Mouse (Mus musculus): ENCODE measurements around the gene Kif14. TPM values are rescaled to one million over a fixed set of nuclear protein-coding genes. Genes with fewer than 3 reads are reported as not detected.

The Kif14 gene
- polyA plus RNA-seq, 1 experiment = 2.2 TPM

DNA sequence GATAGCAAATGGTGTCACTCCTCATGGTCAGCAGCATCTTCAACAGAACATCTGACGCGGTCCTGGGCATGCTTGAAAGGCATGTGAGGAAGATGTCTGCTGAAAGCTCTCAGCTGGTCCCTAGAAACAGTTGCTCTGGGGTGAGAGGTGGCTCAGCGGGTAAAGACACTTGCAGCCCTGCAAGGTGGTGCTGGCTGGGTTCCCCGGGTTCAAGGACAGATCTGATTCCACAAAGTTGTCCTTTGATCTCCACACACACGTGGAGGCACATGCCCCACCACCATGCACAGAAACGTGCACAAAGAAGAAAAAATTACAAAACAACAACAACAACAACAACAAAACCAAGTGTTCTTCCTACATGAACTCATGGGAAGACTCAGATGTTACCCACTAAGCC lies 9.4 kb upstream of the Kif14 start:
- H3K27me3 ChIP-seq (ENCODE audit: control insufficient read depth, insufficient read depth, low read length) = no peaks in the 10 kb centered on the region
- H3K27ac ChIP-seq (ENCODE audit: control insufficient read depth, insufficient read depth, low read depth, low read length) = no peak overlapping the region
- H3K4me3 ChIP-seq (ENCODE audit: control insufficient read depth, low read depth, low read length) = no peak overlapping the region
- no peaks in the 10 kb centered on the region for H3K36me3 ChIP-seq (ENCODE audit: control insufficient read depth, insufficient read depth, low read length)
- no peaks in the 10 kb centered on the region for H3K4me1 ChIP-seq (ENCODE audit: control insufficient read depth, insufficient read depth, low read length)
- no peak for TF ChIP-seq POLR2A (IDR thresholded peaks at IDR 0.05; ENCODE audit: control insufficient read depth, low read depth, low read length)
- TF ChIP-seq CTCF (IDR thresholded peaks at IDR 0.05; ENCODE audit: control insufficient read depth, insufficient read depth, insufficient replicate concordance, low read depth, low read length) = no peak

DNA sequence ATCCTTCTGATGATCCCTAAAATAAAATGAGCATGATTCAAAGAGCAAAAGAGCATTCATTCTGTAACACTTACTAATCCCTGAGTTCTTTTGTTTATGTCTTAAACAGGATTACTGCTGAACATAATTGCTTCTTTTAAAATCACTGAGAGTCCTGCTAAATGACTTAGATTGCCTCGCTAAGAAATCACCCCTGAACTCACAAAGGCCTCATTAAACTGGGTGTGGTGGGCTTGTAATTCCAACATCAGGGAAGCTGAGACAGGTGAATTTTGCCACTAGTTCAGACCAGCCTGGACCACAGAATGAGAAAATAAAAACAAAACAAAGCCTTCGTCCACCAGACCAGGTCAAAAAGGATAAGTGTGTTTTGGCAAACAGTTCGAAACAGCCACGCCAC lies 8.7 kb upstream of the Kif14 start:
- Histone ChIP-seq H3K27ac (ENCODE audit: control insufficient read depth, insufficient read depth, low read depth, low read length) (no peak overlapping the region), H3K4me3 (ENCODE audit: control insufficient read depth, low read depth, low read length) (no peak overlapping the region), H3K36me3 (ENCODE audit: control insufficient read depth, insufficient read depth, low read length) (no peaks in the 10 kb centered on the region), H3K27me3 (ENCODE audit: control insufficient read depth, insufficient read depth, low read length) (no peaks in the 10 kb centered on the region), H3K4me1 (ENCODE audit: control insufficient read depth, insufficient read depth, low read length) (peaks cover 1% of the 10 kb centered on the region)
- TF ChIP-seq CTCF (IDR thresholded peaks at IDR 0.05; ENCODE audit: control insufficient read depth, insufficient read depth, insufficient replicate concordance, low read depth, low read length) (no peak), POLR2A (IDR thresholded peaks at IDR 0.05; ENCODE audit: control insufficient read depth, low read depth, low read length) (no peak)

DNA sequence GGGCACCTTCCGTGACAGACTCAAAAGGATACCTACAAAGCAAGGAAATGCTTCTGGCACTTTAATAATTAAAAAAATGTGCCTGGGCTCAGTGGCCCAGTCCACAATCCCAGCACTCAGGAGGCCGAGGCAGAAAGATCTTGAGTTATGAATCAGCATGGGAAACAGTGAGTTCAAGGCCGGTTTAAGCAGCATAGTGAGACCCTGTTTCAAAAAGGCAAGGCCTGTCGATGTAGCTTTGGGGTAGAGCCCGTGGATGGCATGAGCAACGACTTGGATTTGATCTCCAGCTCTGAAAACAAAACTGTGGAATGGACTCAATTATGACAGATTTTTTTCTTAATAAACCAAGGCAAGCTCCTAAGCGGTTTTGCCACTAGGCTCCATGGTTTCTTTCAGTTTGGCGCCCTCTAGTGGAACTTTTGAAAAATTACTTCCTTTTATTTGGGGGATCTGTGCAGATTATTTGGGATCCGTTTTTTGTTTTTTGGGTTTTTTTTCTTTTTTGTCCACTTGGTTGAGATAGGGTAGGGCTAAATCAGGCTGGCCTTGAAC lies 7.4 kb upstream of the Kif14 start:
- Histone ChIP-seq H3K36me3 (ENCODE audit: control insufficient read depth, insufficient read depth, low read length) (no peaks in the 10 kb centered on the region), H3K4me3 (ENCODE audit: control insufficient read depth, low read depth, low read length) (no peak overlapping the region; the same call in 1 of the 2 replicates), H3K27ac (ENCODE audit: control insufficient read depth, insufficient read depth, low read depth, low read length) (no peak overlapping the region), H3K4me1 (ENCODE audit: control insufficient read depth, insufficient read depth, low read length) (peaks cover 5% of the 10 kb centered on the region), H3K27me3 (ENCODE audit: control insufficient read depth, insufficient read depth, low read length) (no peaks in the 10 kb centered on the region)
- TF ChIP-seq CTCF (IDR thresholded peaks at IDR 0.05; ENCODE audit: control insufficient read depth, insufficient read depth, insufficient replicate concordance, low read depth, low read length) (0 out of 2 replicates have a peak, but pooled peaks have one; percentile 7), POLR2A (IDR thresholded peaks at IDR 0.05; ENCODE audit: control insufficient read depth, low read depth, low read length) (no peak)

DNA sequence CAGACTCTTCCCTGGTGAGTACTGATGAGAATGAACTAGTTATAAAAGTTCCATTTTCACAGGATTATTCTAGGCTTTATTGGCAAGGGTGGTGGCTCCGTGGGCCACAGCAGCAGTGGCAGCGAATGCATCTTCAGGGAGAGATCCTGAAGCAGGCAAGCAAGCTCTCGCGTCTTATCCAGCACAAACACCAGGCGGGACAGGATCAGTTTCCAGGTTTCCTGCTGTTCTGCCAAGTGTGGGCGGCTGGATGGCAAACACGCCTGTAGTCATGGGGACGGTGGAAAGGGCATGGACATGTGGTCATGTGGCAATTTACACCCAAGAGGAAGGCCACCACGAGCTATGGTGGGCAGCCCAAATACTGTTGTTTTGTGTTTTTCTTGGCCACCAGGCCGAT lies 3.7 kb upstream of the Kif14 start:
- Histone ChIP-seq H3K27ac (ENCODE audit: control insufficient read depth, insufficient read depth, low read depth, low read length) (no peak overlapping the region), H3K36me3 (ENCODE audit: control insufficient read depth, insufficient read depth, low read length) (no peaks in the 10 kb centered on the region), H3K27me3 (ENCODE audit: control insufficient read depth, insufficient read depth, low read length) (no peaks in the 10 kb centered on the region), H3K4me3 (ENCODE audit: control insufficient read depth, low read depth, low read length) (no peak overlapping the region; the same call in 1 of the 2 replicates), H3K4me1 (ENCODE audit: control insufficient read depth, insufficient read depth, low read length) (peaks cover 7% of the 10 kb centered on the region)
- TF ChIP-seq CTCF (IDR thresholded peaks at IDR 0.05; ENCODE audit: control insufficient read depth, insufficient read depth, insufficient replicate concordance, low read depth, low read length) (no peak), POLR2A (IDR thresholded peaks at IDR 0.05; ENCODE audit: control insufficient read depth, low read depth, low read length) (no peak)

DNA sequence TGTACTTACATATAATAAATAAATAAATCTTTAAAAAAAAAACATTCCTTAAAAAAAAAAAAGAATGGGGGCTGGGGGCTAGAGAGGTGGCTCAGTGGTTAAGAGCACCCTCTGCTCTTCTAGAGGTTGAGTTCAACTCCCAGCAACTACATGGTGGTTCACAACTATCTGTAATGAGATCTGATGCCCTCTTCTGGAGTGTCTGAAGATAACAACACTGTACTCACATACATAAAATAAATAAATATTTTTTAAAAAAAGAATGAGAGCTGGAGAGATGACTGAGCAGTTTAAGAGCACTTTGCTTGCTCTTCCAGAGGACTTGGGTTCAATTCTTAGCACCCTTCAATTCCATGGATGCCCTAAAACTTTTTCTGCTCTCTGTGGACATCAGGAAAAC lies 975 bp upstream of the Kif14 start:
- no peak overlapping the region; the same call in 1 of the 2 replicates for H3K4me3 ChIP-seq (ENCODE audit: control insufficient read depth, low read depth, low read length)
- H3K27ac ChIP-seq (ENCODE audit: control insufficient read depth, insufficient read depth, low read depth, low read length) = no peak overlapping the region
- H3K36me3 ChIP-seq (ENCODE audit: control insufficient read depth, insufficient read depth, low read length) = no peaks in the 10 kb centered on the region
- no peaks in the 10 kb centered on the region for H3K27me3 ChIP-seq (ENCODE audit: control insufficient read depth, insufficient read depth, low read length)
- no peak for TF ChIP-seq POLR2A (IDR thresholded peaks at IDR 0.05; ENCODE audit: control insufficient read depth, low read depth, low read length)
- TF ChIP-seq CTCF (IDR thresholded peaks at IDR 0.05; ENCODE audit: control insufficient read depth, insufficient read depth, insufficient replicate concordance, low read depth, low read length) = no peak
- peaks cover 7% of the 10 kb centered on the region for H3K4me1 ChIP-seq (ENCODE audit: control insufficient read depth, insufficient read depth, low read length)

DNA sequence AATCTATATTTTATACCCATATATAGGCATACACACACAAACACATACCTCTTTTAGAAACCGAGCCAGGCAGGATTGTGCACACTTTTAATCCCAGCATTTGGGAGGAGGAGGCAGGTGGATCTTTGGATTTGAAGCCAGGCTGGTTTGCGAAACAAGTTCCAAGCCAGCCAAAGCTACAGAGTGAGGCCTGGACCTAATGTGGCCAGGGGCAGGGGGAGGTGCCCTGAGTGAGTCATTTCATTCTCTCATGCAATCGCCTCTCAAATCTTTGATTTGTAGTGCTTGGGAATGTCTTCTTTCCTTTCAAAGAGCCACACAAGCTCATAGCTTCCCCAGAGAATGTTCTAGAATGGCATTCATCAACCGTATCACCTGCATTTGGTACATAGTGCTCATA lies 3.3 kb downstream of the Kif14 start:
- no peaks in the 10 kb centered on the region for H3K36me3 ChIP-seq (ENCODE audit: control insufficient read depth, insufficient read depth, low read length)
- H3K4me3 ChIP-seq (ENCODE audit: control insufficient read depth, low read depth, low read length) = no peak overlapping the region
- no peaks in the 10 kb centered on the region for H3K27me3 ChIP-seq (ENCODE audit: control insufficient read depth, insufficient read depth, low read length)
- H3K27ac ChIP-seq (ENCODE audit: control insufficient read depth, insufficient read depth, low read depth, low read length) = no peak overlapping the region
- TF ChIP-seq POLR2A (IDR thresholded peaks at IDR 0.05; ENCODE audit: control insufficient read depth, low read depth, low read length) = no peak
- TF ChIP-seq CTCF (IDR thresholded peaks at IDR 0.05; ENCODE audit: control insufficient read depth, insufficient read depth, insufficient replicate concordance, low read depth, low read length) = no peak
- peaks cover 2% of the 10 kb centered on the region for H3K4me1 ChIP-seq (ENCODE audit: control insufficient read depth, insufficient read depth, low read length)

DNA sequence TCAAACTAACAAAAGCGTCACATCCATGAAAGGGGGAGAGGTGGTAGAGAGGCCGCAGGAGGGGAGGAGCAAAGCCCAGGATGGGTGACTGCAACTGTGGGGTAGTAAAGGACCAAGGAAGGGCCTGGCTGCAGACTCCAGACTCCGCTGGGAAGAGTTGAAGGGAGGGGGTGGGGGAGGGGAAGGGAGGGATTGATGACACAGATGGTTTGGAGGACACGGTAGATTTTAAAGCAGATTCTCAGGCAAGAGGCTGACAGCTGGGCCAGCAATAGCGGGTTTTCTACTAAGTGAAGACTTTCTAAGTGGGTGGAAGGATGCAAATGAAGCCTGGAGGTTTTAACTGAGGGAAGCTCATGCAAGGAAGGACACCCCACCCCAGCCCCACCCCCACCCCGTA lies 4.3 kb downstream of the Kif14 start:
- Histone ChIP-seq H3K36me3 (ENCODE audit: control insufficient read depth, insufficient read depth, low read length) (no peaks in the 10 kb centered on the region), H3K27me3 (ENCODE audit: control insufficient read depth, insufficient read depth, low read length) (no peaks in the 10 kb centered on the region), H3K4me1 (ENCODE audit: control insufficient read depth, insufficient read depth, low read length) (peaks cover 2% of the 10 kb centered on the region), H3K4me3 (ENCODE audit: control insufficient read depth, low read depth, low read length) (no peak overlapping the region), H3K27ac (ENCODE audit: control insufficient read depth, insufficient read depth, low read depth, low read length) (no peak overlapping the region)
- TF ChIP-seq POLR2A (IDR thresholded peaks at IDR 0.05; ENCODE audit: control insufficient read depth, low read depth, low read length) (no peak), CTCF (IDR thresholded peaks at IDR 0.05; ENCODE audit: control insufficient read depth, insufficient read depth, insufficient replicate concordance, low read depth, low read length) (no peak)

DNA sequence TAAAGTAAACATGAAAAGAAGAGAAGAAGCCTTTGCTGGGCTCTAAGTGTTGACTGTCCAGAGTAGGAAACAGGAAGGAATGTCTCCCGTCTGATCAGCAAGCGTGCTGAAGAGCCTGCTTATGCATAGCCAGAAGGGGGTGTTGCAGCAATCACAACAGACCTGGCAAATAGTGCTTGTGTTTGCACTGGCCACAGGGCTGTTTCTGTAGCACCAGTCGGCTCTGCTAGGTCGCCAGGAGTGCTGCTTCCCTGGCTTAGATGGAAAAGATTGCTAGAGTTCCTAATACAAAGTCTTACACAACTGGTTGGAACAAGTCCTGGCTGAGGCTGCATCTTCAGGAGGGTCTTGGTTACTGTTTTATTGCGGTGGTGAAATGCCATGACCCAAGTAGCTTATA lies 25.5 kb downstream of the Kif14 start:
- Histone ChIP-seq H3K4me3 (ENCODE audit: control insufficient read depth, low read depth, low read length) (no peak overlapping the region), H3K27me3 (ENCODE audit: control insufficient read depth, insufficient read depth, low read length) (no peaks in the 10 kb centered on the region), H3K4me1 (ENCODE audit: control insufficient read depth, insufficient read depth, low read length) (no peaks in the 10 kb centered on the region), H3K36me3 (ENCODE audit: control insufficient read depth, insufficient read depth, low read length) (peaks cover 2% of the 10 kb centered on the region), H3K27ac (ENCODE audit: control insufficient read depth, insufficient read depth, low read depth, low read length) (no peak overlapping the region)
- no peak for TF ChIP-seq POLR2A (IDR thresholded peaks at IDR 0.05; ENCODE audit: control insufficient read depth, low read depth, low read length)
- TF ChIP-seq CTCF (IDR thresholded peaks at IDR 0.05; ENCODE audit: control insufficient read depth, insufficient read depth, insufficient replicate concordance, low read depth, low read length) = no peak

Data from testis, adult 2 months (tissue).